Mouse (Mus musculus) heart, adult 11 months (tissue): ENCODE measurements around the gene Cel.

Experiments used
- DNase-seq: peaks from one replicate; pipeline ENCODE4 v3.0.0; 2022

The Cel gene

GRCm38 (mm10) chr2:28517206-28517909, 45.8 kb downstream of the Cel start:
- peak; percentile 97 for DNase-seq

DNA sequence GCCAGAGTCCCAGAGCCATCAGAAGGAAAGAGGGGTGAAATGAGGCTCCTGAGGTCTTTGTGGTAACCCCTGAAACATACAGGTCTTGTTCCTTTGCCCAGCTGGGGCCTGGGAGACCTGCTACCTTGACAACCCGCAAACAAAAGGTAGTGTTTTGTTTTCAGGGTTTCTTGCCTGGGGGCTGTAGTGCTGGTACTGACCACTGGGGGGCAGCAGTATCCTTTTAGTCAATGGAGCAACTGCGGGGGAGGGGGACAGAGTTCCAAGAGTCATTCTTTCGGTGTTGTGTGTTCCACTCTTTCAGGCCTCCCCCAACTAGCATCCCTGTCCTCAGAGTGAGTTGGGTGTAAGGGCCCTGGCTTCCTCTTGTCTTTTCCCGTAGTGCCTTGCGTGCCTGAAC, 48.7 kb downstream of the Cel start:
- peak; percentile 95 for DNase-seq

- DNase-seq: peak; percentile 91
These were observed 49.5 kb downstream of the Cel start for GRCm38 (mm10) chr2:28513431-28514370.

DNA sequence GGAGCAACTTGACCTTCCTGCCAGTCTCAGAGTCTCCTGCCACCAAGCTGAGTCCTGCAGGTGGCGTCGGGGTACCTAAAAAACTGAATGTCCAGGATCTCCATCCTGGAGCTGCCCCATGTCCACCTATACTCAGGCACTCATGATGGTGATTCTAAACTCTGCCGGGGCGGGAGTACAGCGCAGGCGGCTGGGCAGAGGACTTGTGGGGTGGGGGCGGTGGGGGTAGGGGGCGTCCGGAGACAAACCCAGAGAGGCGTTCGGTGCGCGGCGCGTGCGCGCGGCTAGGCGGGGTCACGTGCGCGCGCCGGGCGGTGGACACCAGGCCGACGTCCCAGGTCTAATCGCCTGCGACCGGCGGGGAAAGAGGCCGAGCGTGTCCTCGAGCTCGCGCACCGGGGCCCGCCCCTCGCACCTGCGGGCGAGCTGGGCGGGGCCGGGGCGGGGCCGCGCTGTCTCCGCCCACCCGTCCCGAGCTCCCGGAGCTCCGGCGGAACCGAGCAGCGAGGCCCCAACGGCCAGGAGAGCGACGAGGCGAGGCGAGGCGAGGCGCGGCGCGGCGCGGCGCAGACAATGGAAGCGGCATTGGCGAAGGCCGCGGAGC, 50.3 kb downstream of the Cel start, which contains the start of gene Ralgds:
Gene Ralgds, plus strand, starts transcription at position 328 of the 604 bp plus-strand sequence.
- DNase-seq: peak; percentile 95

- DNase-seq: peak; percentile 15
These were observed 51.6 kb downstream of the Cel start for GRCm38 (mm10) chr2:28511600-28511999.

GRCm38 (mm10) chr2:28506291-28506690, 56.9 kb downstream of the Cel start:
- DNase-seq: peak; percentile 81

DNA sequence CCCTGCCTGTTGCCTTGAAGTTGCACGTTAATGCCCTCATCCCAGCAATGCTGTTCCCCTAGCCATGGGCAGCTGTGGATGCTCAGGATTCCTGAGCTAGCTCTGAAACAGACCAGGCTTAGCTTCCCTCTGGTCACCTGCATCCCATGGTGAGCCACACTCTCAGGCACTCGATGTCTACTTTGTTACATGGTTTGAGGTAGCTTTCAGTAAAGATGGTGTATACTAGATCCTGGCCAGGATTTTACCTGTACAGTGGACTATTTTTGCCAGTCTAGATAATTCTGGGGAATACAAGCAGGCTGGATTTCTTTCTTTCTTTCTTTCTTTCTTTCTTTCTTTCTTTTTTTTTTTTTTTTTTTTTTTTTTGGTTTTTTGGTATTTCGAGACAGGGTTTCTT, 57.4 kb downstream of the Cel start, which contains the start of gene Gm10134:
Gene Gm10134, plus strand, starts transcription at position 301 of the 400 bp plus-strand sequence.
- no peak for DNase-seq
